Mouse (Mus musculus) mature B cell (primary cell): ENCODE measurements around the gene Atg2b.

Source experiments
- in situ Hi-C: fragments of 300-500 bp; cut with MboI; formaldehyde crosslinking; loops from 2 replicates; pipeline ENCODE4 v1.14.3; 2019

The Atg2b gene

GRCm38 (mm10) chr12:105683933-105684901 lies 794 bp downstream of the Atg2b start, which contains the start of gene Gskip:
Gene Gskip (plus strand): TSS chr12:105684829.
- in situ Hi-C loops = loop anchor here (10.0 kb wide), 1 partner anchor 101 kb away; the partner anchor contains the start of gene Papola

GRCm38 (mm10) chr12:105678762-105679161 lies 6.2 kb downstream of the Atg2b start:
- in situ Hi-C loops = no loop called here

GRCm38 (mm10) chr12:105678211-105678610 lies 6.8 kb downstream of the Atg2b start:
- in situ Hi-C loops = no loop called here

DNA sequence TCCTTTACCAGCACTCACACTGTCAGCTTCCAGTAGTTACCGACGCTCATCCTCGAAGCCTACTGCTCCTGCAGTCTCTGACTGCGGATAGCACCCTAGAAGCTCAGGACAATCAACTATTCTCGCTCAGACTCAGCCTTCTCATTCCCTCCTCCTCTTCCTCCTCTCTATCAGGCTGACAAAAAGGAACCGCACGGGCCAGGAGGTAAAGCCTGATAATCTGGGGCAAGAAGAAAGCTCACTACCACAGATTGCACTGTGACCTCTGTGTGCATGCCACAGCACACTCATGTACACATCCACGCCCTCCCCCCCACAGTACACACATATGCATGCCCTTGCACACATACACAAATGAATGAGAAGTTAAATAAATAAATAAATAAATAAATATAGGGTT lies 8.7 kb downstream of the Atg2b start:
- in situ Hi-C loops = no loop called here

DNA sequence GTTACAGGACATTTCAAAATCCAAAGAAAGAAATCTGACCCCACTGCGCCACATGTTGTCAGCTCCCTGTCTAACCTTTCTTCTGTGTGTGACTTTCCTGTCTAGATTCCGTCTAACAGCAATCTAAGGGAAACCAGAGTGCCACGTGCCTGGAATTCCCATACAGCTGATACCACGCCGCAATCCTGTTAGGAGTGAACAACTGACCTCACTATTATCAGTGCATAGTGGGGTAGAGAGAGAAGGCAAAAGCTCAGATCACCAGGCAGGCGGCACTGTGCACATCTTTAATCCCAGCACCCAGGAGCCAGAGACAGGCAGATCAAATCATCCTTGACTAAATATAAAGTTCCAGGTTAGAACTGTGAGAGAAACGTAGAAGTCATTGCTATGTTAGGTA lies 29.2 kb downstream of the Atg2b start:
- in situ Hi-C loops = no loop called here

DNA sequence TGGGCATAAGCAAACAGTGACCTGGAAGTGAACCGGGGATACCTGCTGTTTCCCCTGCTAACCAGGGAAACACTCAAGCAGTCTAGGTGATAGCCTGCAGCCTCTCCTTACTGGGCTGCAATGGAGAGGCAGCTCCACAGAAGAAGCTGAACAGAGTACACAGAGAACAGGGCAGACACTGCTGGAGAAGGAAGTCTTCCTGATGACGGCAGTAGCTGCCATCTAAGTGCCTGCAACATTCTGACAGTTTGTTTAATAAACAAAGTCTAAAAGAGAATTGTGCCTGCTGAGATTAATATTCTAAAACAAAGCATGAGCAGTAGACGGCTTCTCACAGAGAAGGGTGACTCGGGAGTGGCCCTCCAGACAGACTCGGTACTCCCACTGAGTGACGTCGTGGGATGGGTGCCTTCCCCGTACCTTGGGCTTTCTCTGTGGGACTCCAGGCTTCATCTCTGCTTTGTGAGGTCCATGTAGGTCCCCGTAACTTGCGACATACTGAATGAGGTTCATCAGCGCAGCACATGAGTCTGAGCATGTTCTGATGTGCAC lies 42.2 kb downstream of the Atg2b start:
- in situ Hi-C loops = no loop called here

DNA sequence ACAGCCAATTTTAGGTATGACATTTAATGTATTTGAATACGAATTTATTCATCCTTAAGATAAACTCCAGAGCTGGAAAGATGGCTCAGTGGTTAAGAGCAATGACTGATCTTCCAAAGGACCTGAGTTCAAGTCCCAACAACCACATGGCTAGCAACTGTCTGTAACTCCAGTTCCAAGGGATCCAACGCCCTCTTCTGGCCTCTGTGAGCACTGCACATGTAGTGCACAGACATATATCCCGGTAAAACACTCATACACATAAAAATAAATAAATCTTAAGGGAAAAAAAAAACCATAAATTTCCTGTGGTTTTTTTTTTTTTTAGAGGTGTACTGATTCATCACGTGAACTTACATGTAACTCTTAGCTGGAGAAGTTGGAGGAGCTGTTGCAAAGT lies 47.5 kb downstream of the Atg2b start:
- in situ Hi-C loops = no loop called here

DNA sequence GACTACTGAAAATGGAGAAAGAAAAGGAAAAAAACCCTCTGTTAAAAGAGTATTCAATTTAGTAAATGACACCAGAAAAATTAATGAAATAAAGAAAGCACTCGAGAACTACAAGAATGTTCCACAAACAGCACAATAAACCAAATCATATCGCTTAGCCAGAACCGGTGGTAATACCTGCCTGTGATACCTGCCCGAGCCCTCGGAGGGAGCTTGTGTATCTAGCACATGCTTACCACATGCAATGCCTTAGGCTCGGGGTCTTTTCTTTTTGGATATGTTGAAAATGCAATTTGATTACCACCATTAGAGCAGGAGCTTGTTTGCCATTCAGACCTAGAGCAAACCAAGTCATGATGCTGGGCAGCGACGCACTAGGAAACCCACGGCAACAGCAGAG lies 48.5 kb downstream of the Atg2b start:
- in situ Hi-C loops = no loop called here

DNA sequence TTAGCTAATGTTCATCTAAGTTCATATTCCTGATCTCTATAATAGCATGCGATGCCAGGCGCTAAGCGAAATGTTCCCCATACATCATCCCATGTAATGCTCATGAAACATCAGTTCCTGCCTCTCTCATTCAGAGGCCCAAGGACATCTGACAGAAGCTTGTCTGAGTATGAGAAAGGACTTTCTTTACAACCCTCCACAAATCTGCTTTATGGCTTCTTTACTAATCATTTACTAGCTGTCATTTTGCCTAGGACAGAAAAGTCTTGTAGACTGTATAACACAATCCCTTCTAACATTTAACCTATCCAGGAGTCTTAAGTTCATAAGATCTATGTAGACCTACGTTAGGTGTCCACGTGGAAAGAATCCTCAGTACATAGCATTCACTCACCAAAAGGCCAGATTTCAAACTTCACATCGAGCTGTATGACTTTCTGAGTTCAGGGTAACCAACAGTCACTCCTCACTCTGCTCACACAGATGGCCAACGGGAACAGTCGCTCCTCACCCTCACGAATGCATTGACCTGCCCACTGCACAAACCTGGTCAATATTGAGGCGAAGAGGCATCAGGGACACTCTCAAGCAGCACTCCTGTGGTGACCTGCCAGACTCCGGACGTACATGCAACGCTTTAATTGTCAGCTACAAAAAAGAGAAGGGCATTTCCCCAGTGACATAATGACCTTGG lies 50.5 kb downstream of the Atg2b start:
- in situ Hi-C loops = no loop called here

DNA sequence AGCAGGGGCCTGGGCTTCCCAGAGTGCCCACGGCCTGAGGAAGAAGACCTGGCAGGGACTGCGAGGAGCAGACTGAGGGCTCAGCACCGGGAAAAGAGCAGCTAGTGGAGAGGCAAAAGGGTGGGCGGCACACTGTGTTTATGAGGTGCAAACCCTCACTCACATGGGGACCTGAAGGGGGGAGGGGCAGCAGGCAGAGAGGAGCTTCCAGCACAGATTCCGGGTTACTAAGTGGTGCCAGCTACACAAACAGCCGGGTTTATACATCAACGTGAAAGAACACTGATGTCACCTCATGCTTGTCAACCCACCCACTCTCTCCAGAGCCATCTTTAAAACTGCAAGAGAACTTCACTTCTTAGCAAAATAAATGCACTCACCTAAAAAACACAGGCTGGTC lies 59.2 kb downstream of the Atg2b start:
- in situ Hi-C loops = no loop called here

GRCm38 (mm10) chr12:105622981-105623539 lies 62.0 kb downstream of the Atg2b start:
- in situ Hi-C loops = no loop called here

DNA sequence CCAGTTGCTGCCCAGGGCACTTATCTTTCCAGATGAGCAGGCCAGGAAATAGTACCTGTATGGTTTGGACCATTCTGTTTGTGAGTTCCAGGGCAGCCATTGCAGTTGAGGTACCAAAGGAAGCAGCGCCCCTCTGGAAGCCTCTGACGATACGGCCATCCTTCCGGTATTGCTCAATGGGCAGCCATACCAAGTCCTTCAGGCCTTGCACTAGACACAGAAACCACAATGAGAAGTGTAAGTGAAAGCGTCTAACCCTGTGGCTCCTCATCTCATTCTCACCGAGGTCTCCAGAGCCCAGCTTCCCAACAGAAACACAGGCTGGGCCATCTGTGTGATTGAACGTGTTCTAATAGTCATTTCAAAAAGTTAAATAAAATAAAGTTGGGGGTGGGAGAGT lies 63.0 kb downstream of the Atg2b start:
- in situ Hi-C loops = no loop called here

DNA sequence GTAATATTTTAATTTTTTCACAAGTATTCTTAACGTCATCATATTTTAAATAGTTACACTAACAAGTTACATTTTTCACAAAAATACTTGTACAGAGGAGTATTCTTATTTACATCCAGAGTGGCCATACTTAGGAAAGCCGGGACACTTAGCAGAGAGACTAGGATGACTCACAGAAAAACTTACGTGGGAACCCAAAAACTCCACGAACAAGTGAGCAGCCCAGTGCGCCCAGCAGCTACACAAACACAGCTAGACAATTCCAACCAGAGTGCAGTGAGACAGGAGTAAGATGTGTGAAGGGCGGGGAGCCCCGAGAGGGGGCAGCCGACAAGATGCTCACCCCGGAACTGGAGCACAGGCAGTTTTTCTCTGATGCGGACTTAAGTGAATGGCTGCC lies 71.5 kb downstream of the Atg2b start:
- in situ Hi-C loops = no loop called here

DNA sequence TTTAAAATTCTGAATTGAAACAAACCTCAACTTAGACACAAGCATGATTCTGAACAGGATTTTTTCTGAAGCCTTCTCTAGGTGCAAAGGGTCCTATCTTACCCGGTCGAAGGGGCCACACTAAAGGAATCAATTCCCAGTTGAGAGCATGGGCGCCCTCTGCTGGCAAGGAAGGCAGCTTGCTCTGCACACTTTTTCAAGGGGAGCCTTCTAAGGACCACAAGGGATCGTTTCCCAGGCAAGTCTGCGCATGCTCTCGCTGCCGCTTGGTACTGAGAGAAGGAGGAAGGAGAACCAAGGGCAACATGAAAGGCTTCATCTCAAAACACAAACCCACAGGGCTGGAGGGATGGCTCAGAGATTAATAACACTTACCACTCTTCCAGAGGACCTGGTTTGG lies 73.3 kb downstream of the Atg2b start:
- in situ Hi-C loops = no loop called here

GRCm38 (mm10) chr12:105611045-105611444 lies 74.0 kb downstream of the Atg2b start:
- in situ Hi-C loops = no loop called here

DNA sequence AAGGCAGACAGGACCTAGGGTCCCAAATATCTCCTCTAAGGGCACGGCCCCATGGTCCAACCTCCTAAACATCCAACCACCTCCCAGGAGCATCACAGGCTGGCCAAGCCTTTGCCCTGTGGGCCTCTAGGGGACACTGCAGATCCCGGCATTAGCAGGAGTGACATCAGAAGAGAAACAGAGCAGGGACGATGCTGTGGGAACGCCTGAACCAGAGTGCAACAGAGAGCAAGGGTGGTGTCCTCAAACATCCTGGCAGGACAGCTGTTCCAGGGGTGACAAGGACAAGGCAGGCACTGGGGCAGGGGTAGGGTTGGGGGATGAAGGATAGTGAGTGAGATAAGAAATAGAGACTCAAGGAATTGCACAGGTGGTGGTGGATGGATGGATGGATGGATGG lies 78.1 kb downstream of the Atg2b start:
- in situ Hi-C loops = no loop called here

DNA sequence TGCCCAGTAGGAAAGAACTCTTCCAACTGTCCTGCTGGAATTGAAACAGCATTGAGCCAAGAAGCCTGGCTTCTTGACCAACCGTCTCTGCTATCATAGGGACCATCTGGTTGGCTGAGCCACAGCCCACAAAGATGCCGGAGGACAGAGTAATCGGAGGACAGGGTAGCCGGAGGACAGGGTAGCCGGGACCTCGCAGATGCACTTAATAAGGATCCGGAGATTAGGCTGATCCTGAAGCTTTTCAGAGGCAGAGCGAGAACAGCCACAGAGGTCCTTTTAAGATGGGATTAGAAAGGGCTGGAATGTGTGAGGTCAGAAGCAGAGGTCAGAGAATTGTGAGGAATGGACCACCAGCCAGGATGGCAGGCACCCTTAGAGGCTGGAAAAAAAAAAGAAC lies 79.8 kb downstream of the Atg2b start:
- in situ Hi-C loops = no loop called here

DNA sequence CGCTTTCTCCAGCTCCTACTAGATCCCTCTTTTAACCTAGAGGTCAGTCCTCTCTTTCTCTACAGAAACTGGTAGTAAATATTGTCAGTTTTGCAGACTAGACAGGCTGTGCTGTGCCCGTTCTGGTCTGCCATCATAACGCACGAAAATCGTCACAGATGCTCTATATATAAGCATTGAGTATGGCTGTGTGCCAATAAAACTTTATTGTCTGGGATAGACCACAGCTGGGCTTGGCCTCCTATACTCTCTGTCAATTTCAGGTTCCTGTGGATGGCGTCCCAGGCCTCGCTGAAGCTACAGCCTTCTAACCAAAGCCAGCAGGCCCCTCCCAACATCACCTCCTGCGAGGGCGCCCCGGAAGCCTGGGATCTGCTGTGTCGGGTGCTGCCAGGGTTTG lies 81.1 kb downstream of the Atg2b start:
- in situ Hi-C loops = no loop called here

DNA sequence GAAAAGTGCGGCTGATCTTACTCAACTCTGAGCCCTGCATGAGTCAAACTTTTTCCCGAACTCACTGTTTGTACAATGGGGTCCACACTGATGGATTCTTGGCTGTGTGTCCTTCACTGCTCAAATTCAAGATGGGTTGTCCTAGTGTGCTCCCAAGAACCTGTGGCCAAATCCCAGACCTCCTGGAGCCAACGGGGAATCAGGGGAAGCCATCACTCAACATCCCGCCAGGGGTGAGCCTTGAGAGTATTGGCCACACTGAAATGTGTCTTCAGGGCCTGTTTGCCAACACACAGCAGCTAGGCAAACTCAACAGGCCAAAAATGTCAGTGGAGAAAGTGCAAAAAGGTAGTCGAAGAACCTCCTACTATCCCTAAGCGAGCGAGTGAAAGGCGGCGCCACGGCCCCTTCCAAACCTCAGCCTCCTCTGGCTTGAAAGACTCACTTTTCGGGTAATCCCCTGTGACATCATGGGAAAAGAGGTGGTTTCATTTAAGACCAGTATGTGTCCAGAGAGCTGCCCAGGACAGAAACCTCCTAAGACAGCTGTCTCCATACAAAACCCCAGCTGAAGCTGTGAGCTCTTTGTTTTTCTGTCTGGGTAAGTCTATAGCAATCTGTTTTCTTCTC lies 82.3 kb downstream of the Atg2b start, which contains the start of gene Bdkrb1:
Gene Bdkrb1 (plus strand): TSS at position 505 of the 630 bp plus-strand sequence.
- in situ Hi-C loops = no loop called here

- in situ Hi-C loops = no loop called here
These were observed 83.4 kb downstream of the Atg2b start for GRCm38 (mm10) chr12:105601586-105601985.

- in situ Hi-C loops = no loop called here
These were observed 85.9 kb downstream of the Atg2b start for GRCm38 (mm10) chr12:105599098-105599497.

GRCm38 (mm10) chr12:105598503-105598902 lies 86.5 kb downstream of the Atg2b start:
- in situ Hi-C loops = no loop called here
